Mouse (Mus musculus) C2C12 (cell line): ENCODE data around the gene Tmem63b. TPM values are rescaled to one million over a fixed set of nuclear protein-coding genes. Genes with fewer than 3 reads are reported as not detected.
A peak's percentile ranks its signal among the peaks of the same experiment; 100 is the strongest.

Source experiments
- H3K27me3 ChIP-seq: one replicate; pipeline ENCODE4 v1.6.1; 2011; ENCODE audit not compliant: control insufficient read depth, insufficient read depth, insufficient read length
- H3K36me3 ChIP-seq: one replicate; pipeline ENCODE4 v1.6.1; 2011; ENCODE audit not compliant: control insufficient read depth, insufficient read depth
- H3K4me3 ChIP-seq: one replicate; pipeline ENCODE4 v1.5.1; 2011; ENCODE audit warnings: mild to moderate bottlenecking, control low read depth; ENCODE audit not compliant: poor library complexity, insufficient read depth, severe bottlenecking
- H3K79me2 ChIP-seq: one replicate; pipeline ENCODE4 v1.6.1; 2011; ENCODE audit not compliant: control insufficient read depth, insufficient read depth
- H3K79me3 ChIP-seq: one replicate; pipeline ENCODE4 v1.6.1; 2011; ENCODE audit warnings: low read depth, control low read depth
- H3ac ChIP-seq: one replicate; pipeline ENCODE3; 2011; ENCODE audit warnings: low read depth; ENCODE audit not compliant: control insufficient read depth, insufficient read length
- CEBPB ChIP-seq: IDR thresholded peaks from one replicate; pipeline ENCODE4 v1.6.1; 2011; ENCODE audit warnings: low read depth, mild to moderate bottlenecking, control low read depth, moderate library complexity
- CTCF ChIP-seq: IDR thresholded peaks from one replicate; pipeline ENCODE4 v1.5.1; 2011; ENCODE audit not compliant: control insufficient read depth, insufficient read depth, insufficient read length
- FOSL1 ChIP-seq: IDR thresholded peaks from one replicate; pipeline ENCODE4 v1.8.0; 2011; ENCODE audit warnings: mild to moderate bottlenecking, low read length; ENCODE audit not compliant: poor library complexity, insufficient read depth, severe bottlenecking
- MAX ChIP-seq: IDR thresholded peaks from one replicate; pipeline ENCODE4 v1.6.1; 2011; ENCODE audit warnings: mild to moderate bottlenecking, control low read depth
- MYOD1 ChIP-seq: IDR thresholded peaks from one replicate; pipeline ENCODE4 v1.6.1; 2011; ENCODE audit warnings: low read depth; ENCODE audit not compliant: control insufficient read depth, insufficient read length
- MYOG ChIP-seq: IDR thresholded peaks from one replicate; pipeline ENCODE4 v1.6.1; 2011; ENCODE audit not compliant: control insufficient read depth, insufficient read length; ENCODE audit errors: extremely low read depth
- USF1 ChIP-seq: IDR thresholded peaks from one replicate; pipeline ENCODE4 v1.6.1; 2011; ENCODE audit warnings: low read depth, mild to moderate bottlenecking, control low read depth, moderate library complexity
- polyA plus RNA-seq: library from polyadenylated mRNA; unstranded; fragments of >200 nt; fragmentation: generic; extraction: Trizol; gene quantifications from one replicate; pipeline ENCODE4 v1.2.1, GENCODE M21; 2012; ENCODE audit warnings: missing spikeins

Tmem63b gene
- polyA plus RNA-seq, 1 experiment: 54.3 TPM

- Histone ChIP-seq H3K79me3 (no peaks in the 10 kb centered on the region), H3ac (no peak overlapping the region), H3K36me3 (no peaks in the 10 kb centered on the region), H3K79me2 (no peaks in the 10 kb centered on the region), H3K27me3 (no peaks in the 10 kb centered on the region), H3K4me3 (no peak overlapping the region)
- TF ChIP-seq MAX (no peak), CTCF (no peak), USF1 (no peak), FOSL1 (no peak), CEBPB (no peak), MYOD1 (no peak)
These were observed 39.5 kb upstream of the Tmem63b start for GRCm38 (mm10) chr17:45726249-45726648.

GRCm38 (mm10) chr17:45724574-45724921 lies 37.8 kb upstream of the Tmem63b start:
- Histone ChIP-seq H3K27me3 (no peaks in the 10 kb centered on the region), H3ac (no peak overlapping the region), H3K79me2 (no peaks in the 10 kb centered on the region), H3K36me3 (no peaks in the 10 kb centered on the region), H3K79me3 (no peaks in the 10 kb centered on the region), H3K4me3 (no peak overlapping the region)
- TF ChIP-seq CTCF (no peak), USF1 (no peak), MAX (no peak), CEBPB (no peak), MYOD1 (no peak), MYOG (no peak), FOSL1 (no peak)

- TF ChIP-seq MYOD1: no peak
- no peak for TF ChIP-seq MYOG
- TF ChIP-seq MAX: peak; percentile 16
- TF ChIP-seq CTCF: peak; percentile 84
- no peaks in the 10 kb centered on the region for H3K79me2 ChIP-seq
- H3K36me3 ChIP-seq: no peaks in the 10 kb centered on the region
- H3ac ChIP-seq: peak overlapping the region; percentile 77
- no peaks in the 10 kb centered on the region for H3K79me3 ChIP-seq
- H3K4me3 ChIP-seq: peak overlapping the region; percentile 16
- H3K27me3 ChIP-seq: no peaks in the 10 kb centered on the region
These were observed 37.2 kb upstream of the Tmem63b start for GRCm38 (mm10) chr17:45723732-45724573.

- Histone ChIP-seq H3ac (no peak overlapping the region), H3K79me2 (no peaks in the 10 kb centered on the region), H3K27me3 (no peaks in the 10 kb centered on the region), H3K79me3 (no peaks in the 10 kb centered on the region), H3K36me3 (no peaks in the 10 kb centered on the region), H3K4me3 (no peak overlapping the region)
- TF ChIP-seq CTCF: peak; percentile 88
- TF ChIP-seq FOSL1: no peak
- TF ChIP-seq MYOG: no peak
These were observed 31.6 kb upstream of the Tmem63b start for GRCm38 (mm10) chr17:45718323-45718722.

- Histone ChIP-seq H3K79me2 (no peaks in the 10 kb centered on the region), H3ac (no peak overlapping the region), H3K79me3 (no peaks in the 10 kb centered on the region), H3K27me3 (no peaks in the 10 kb centered on the region), H3K4me3 (no peak overlapping the region), H3K36me3 (no peaks in the 10 kb centered on the region)
- TF ChIP-seq FOSL1 (no peak), MAX (no peak), CTCF (no peak), MYOD1 (no peak), CEBPB (no peak), USF1 (no peak), MYOG (no peak)
These were observed 24.8 kb upstream of the Tmem63b start for GRCm38 (mm10) chr17:45711525-45711924.

- Histone ChIP-seq H3K4me3 (no peak overlapping the region), H3K27me3 (no peaks in the 10 kb centered on the region), H3K36me3 (no peaks in the 10 kb centered on the region), H3ac (no peak overlapping the region), H3K79me2 (no peaks in the 10 kb centered on the region), H3K79me3 (no peaks in the 10 kb centered on the region)
- TF ChIP-seq CEBPB (no peak), FOSL1 (no peak), MYOD1 (no peak), MYOG (no peak), MAX (no peak), CTCF (no peak), USF1 (no peak)
These were observed 23.7 kb upstream of the Tmem63b start for GRCm38 (mm10) chr17:45710407-45710806.
